8 mouse cellular contexts compared by ENCODE assay signal in the genomic region with DNA sequence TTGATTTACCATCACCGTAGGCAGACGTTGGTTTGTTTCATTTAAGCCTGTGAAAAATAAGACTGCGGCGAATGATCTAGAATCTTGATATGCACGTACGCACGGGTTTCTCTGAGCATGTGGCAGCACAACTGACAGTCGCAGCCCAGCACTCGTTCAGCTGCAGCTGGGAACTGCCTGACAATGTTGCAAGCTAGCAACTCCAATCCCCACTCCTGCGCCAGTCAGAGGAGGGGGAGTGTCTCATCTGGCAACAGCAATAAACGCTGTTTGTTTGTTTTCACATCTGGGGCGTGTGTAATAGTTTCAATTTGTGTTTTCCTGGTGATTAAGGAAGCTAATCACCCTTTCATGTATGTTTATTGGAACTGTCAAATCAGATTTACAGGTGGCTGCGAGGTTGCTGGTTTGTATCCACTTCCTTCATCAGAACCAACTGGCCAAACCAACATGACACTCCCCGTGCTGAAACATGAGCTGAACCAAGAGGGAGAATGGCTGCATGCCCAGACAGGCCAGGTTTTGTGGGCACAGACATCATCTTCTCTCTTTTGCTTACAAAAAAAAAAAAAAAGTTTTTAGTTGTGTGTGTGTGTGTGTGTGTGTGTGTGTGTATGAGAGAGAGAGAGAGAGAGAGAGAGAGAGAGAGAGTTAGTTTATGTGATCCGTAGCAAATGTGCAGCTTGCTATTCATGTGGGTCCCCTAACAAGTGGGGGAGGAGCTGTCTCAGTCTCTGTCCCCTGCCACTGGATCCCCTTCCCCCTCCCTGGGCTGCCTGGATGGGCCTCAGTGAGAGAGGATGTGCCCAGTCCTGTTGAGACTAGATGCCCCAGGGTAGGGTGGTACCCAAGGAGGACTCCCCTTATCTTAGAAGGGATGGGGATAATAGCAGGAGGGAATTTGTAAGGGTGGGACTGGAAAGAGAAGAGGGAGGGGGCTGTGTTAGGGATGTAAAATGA. TPM values are rescaled to one million over a fixed set of nuclear protein-coding genes. Genes with fewer than 3 reads are reported as not detected.
DNase-seq lines count a peak whose midpoint lies in the region; ATAC-seq and TF ChIP-seq lines count a peak whose summit lies in the region.

No protein-coding gene starts in this region.

- H3K4me2 ChIP-seq in intestine, embryonic 14.5 days (ENCODE audit: low read length): peak overlapping the region; percentile 28
- peak overlapping the region; percentile 37 for H3K4me2 ChIP-seq in neural tube, embryonic 13.5 days

- no peaks in the 10 kb centered on the region for H3K27me3 ChIP-seq in E14TG2a.4 (ENCODE audit: insufficient read depth, low read length)
- no peaks in the 10 kb centered on the region for H3K27me3 ChIP-seq in intestine, embryonic 14.5 days (replicated peaks; ENCODE audit: control insufficient read depth, insufficient read depth, low read length)
- no peaks in the 10 kb centered on the region for H3K27me3 ChIP-seq in neural tube, embryonic 13.5 days

- H3K9me3 ChIP-seq in E14TG2a.4 (ENCODE audit: low read length): peaks cover 6% of the 10 kb centered on the region
- peaks cover 4% of the 10 kb centered on the region; the same call in 1 of the 2 replicates for H3K9me3 ChIP-seq in intestine, embryonic 14.5 days (ENCODE audit: control insufficient read depth, low read length)
- no peaks in the 10 kb centered on the region for H3K9me3 ChIP-seq in neural tube, embryonic 13.5 days

- ATAC-seq in intestine, embryonic 14.5 days (replicated peaks; ENCODE audit: low FRiP score, low TSS enrichment, low read depth): no peak
- peak; percentile 65; the same call in 1 of the 2 replicates for ATAC-seq in neural tube, embryonic 13.5 days (ENCODE audit: low read depth)

- no peak overlapping the region for H3K27ac ChIP-seq in intestine, embryonic 14.5 days (ENCODE audit: low read depth)
- 0 out of 2 replicates have a peak overlapping the region, but pooled peaks have one; percentile 5 for H3K27ac ChIP-seq in neural tube, embryonic 13.5 days (replicated peaks)

- peaks cover 35% of the 10 kb centered on the region for H3K4me1 ChIP-seq in E14TG2a.4 (replicated peaks; ENCODE audit: low read depth, low read length)
- H3K4me1 ChIP-seq in intestine, embryonic 14.5 days (replicated peaks; ENCODE audit: control insufficient read depth, insufficient read depth, low read length): peaks cover 6% of the 10 kb centered on the region; the same call in 1 of the 2 replicates
- H3K4me1 ChIP-seq in neural tube, embryonic 13.5 days (replicated peaks): peaks cover 15% of the 10 kb centered on the region

- no peaks in the 10 kb centered on the region for H3K36me3 ChIP-seq in E14TG2a.4 (ENCODE audit: insufficient read depth, low read length)
- no peaks in the 10 kb centered on the region for H3K36me3 ChIP-seq in intestine, embryonic 14.5 days (ENCODE audit: control insufficient read depth, insufficient read depth, low read length)
- H3K36me3 ChIP-seq in neural tube, embryonic 13.5 days: no peaks in the 10 kb centered on the region

- H3K9ac ChIP-seq in intestine, embryonic 14.5 days (ENCODE audit: low read length): no peak overlapping the region
- peak overlapping the region; percentile 22; the same call in 1 of the 2 replicates for H3K9ac ChIP-seq in neural tube, embryonic 13.5 days

- 19% methylated on average over 15 of the region's 15 CpGs for WGBS in intestine, embryonic 14.5 days
- 29% methylated on average over 15 of the region's 15 CpGs for WGBS in neural tube, embryonic 13.5 days

- TF ChIP-seq CTCF in E14TG2a.4 (conservative IDR thresholded peaks at IDR 0.05; ENCODE audit: low read length): no peak

- 0 out of 2 replicates have a peak overlapping the region, but pooled peaks have one; percentile 32 for H3K4me3 ChIP-seq in E14TG2a.4 (replicated peaks; ENCODE audit: low read length)
- H3K4me3 ChIP-seq in intestine, embryonic 14.5 days (ENCODE audit: low read depth, low read length): no peak overlapping the region
- peak overlapping the region; percentile 4; the same call in 1 of the 2 replicates for H3K4me3 ChIP-seq in neural tube, embryonic 13.5 days

- peak; percentile 22 to 48 for DNase-seq in kidney, postnatal 4 days
- no peak for DNase-seq in kidney, postnatal 10 days
- peak; percentile 48 for DNase-seq in embryo, embryonic 10.5 days (ENCODE audit: low spot score)
- DNase-seq in intestine, embryonic 14.5 days (ENCODE audit: low spot score): no peak
- no peak for DNase-seq in cerebellum, adult 9-11 months
- no peak for DNase-seq in yolk sac, embryonic 10.5 days (ENCODE audit: low spot score)

RNA-seq across cellular contexts. Expression of gene Fbxo27, which starts 26.7 kb away (rescaled TPM):
- 2.8 and 3.8 TPM in 2 replicates for polyA plus RNA-seq in intestine, embryonic 14.5 days (2014; fragmentation: Nextera tagmentation; extraction: Ambion mirVana)
- polyA plus RNA-seq in neural tube, embryonic 13.5 days (2015; fragmentation: Nextera tagmentation; extraction: Ambion mirVana): 4.8 and 6.5 TPM in 2 replicates

RNA-seq across cellular contexts. Expression of gene Acp7, which starts 34.8 kb away (rescaled TPM):
- polyA plus RNA-seq in intestine, embryonic 14.5 days (2014; fragmentation: Nextera tagmentation; extraction: Ambion mirVana): not detected in 2 replicates
- not detected in 2 replicates for polyA plus RNA-seq in neural tube, embryonic 13.5 days (2015; fragmentation: Nextera tagmentation; extraction: Ambion mirVana)

RNA-seq across cellular contexts. Expression of gene Fbxo17, which starts 50.7 kb away (rescaled TPM):
- 6.2 and 7.6 TPM in 2 replicates for polyA plus RNA-seq in intestine, embryonic 14.5 days (2014; fragmentation: Nextera tagmentation; extraction: Ambion mirVana)
- 6.3 and 7.1 TPM in 2 replicates for polyA plus RNA-seq in neural tube, embryonic 13.5 days (2015; fragmentation: Nextera tagmentation; extraction: Ambion mirVana)

Comparison
In these comparisons a context has a peak if more than half of its experiments do, and no peak if none do; other contexts are left out.
1. DNase-seq: peak in kidney, postnatal 4 days (2 of 2) and embryo, embryonic 10.5 days (single experiment); none in kidney, postnatal 10 days (single experiment), intestine, embryonic 14.5 days (single experiment), cerebellum, adult 9-11 months (single experiment) and yolk sac, embryonic 10.5 days (single experiment).